Mouse (Mus musculus) MEL (cell line): ENCODE measurements around the gene Rbms3. TPM values are rescaled to one million over a fixed set of nuclear protein-coding genes. Genes with fewer than 3 reads are reported as not detected.

Source experiments
- DNase-seq: peaks from one replicate; pipeline ENCODE4 v3.0.0; 2011; ENCODE audit warnings: low read depth, low spot score
- H3K27ac ChIP-seq: 2 replicates; pipeline ENCODE4 v1.5.1; 2012; ENCODE audit warnings: low read depth, mild to moderate bottlenecking, control low read depth, low read length, moderate library complexity; ENCODE audit not compliant: control insufficient read depth
- H3K27me3 ChIP-seq, 2 experiments: fragments of 150-350 bp in 1 of 2; sonication (generic) in 1 of 2; 2 replicates each; pipeline ENCODE4 v1.6.1; 2012; ENCODE audit warnings: low read length in 2 of 2, mild to moderate bottlenecking in 2 of 2, improper control_type of control experiment in 1 of 2, moderate library complexity in 1 of 2; ENCODE audit not compliant: insufficient read depth in 2 of 2, control insufficient read depth in 1 of 2
- H3K36me3 ChIP-seq, 2 experiments: 2 replicates each; pipeline ENCODE4 v1.6.1; 2012 to 2014; ENCODE audit warnings: low read length in 2 of 2, improper control_type of control experiment in 1 of 2, inconsistent platforms in 1 of 2, mild to moderate bottlenecking in 1 of 2; ENCODE audit not compliant: insufficient read depth in 2 of 2, control insufficient read depth in 1 of 2
- H3K4me1 ChIP-seq, 2 experiments: fragments of 150-350 bp in 1 of 2; sonication (generic) in 1 of 2; 2 replicates each; pipeline ENCODE4 v1.6.1; 2012; ENCODE audit warnings: low read length in 2 of 2, improper control_type of control experiment in 1 of 2, mild to moderate bottlenecking in 1 of 2; ENCODE audit not compliant: insufficient read depth in 2 of 2, control insufficient read depth in 1 of 2
- H3K4me3 ChIP-seq, 2 experiments: fragments of 150-350 bp in 1 of 2; sonication (generic) in 1 of 2; 2 replicates each; pipeline ENCODE4 v1.5.1; 2012; ENCODE audit warnings: low read depth in 2 of 2, low read length in 2 of 2, mild to moderate bottlenecking in 2 of 2, moderate library complexity in 2 of 2, control low read depth in 1 of 2, improper control_type of control experiment in 1 of 2; ENCODE audit not compliant: control insufficient read depth in 1 of 2, insufficient read depth in 1 of 2
- H3K79me2 ChIP-seq: 2 replicates; pipeline ENCODE4 v1.6.1; 2012; ENCODE audit warnings: mild to moderate bottlenecking, low read length, moderate library complexity; ENCODE audit not compliant: control insufficient read depth, poor library complexity, insufficient read depth
- H3K9ac ChIP-seq: 2 replicates; pipeline ENCODE4 v1.6.1; 2012; ENCODE audit warnings: low read depth, mild to moderate bottlenecking, control low read depth, low read length, moderate library complexity; ENCODE audit not compliant: control insufficient read depth, poor library complexity, severe bottlenecking
- H3K9me3 ChIP-seq: fragments of 150-350 bp; sonication (generic); replicated peaks from 2 replicates; pipeline ENCODE4 v1.6.1; 2012; ENCODE audit warnings: mild to moderate bottlenecking, low read length, improper control_type of control experiment, moderate library complexity; ENCODE audit not compliant: insufficient read depth
- BHLHE40 ChIP-seq: IDR thresholded peaks from 2 replicates; pipeline ENCODE4 v1.6.1; 2012; ENCODE audit warnings: low read depth, mild to moderate bottlenecking, inconsistent platforms, low read length, improper control_type of control experiment, borderline replicate concordance
- CHD1 ChIP-seq: IDR thresholded peaks from 2 replicates; pipeline ENCODE4 v1.6.1; 2012; ENCODE audit warnings: low read depth, mild to moderate bottlenecking, inconsistent platforms, low read length, improper control_type of control experiment
- E2F4 ChIP-seq: IDR thresholded peaks from 2 replicates; pipeline ENCODE4 v1.6.1; 2011; ENCODE audit warnings: low read depth, low read length, improper control_type of control experiment, borderline replicate concordance
- ELF1 ChIP-seq: IDR thresholded peaks from 2 replicates; pipeline ENCODE4 v1.6.1; 2014; ENCODE audit warnings: low read depth, mild to moderate bottlenecking, inconsistent platforms, low read length, improper control_type of control experiment, moderate library complexity
- EP300 ChIP-seq, 2 experiments: IDR thresholded peaks; 2 replicates each; pipeline ENCODE4 v1.6.1; 2011; ENCODE audit warnings: improper control_type of control experiment in 2 of 2, low read length in 2 of 2, low read depth in 1 of 2, mild to moderate bottlenecking in 1 of 2
- ETS1 ChIP-seq: IDR thresholded peaks from 2 replicates; pipeline ENCODE4 v1.6.1; 2012; ENCODE audit warnings: low read depth, mild to moderate bottlenecking, inconsistent platforms, low read length, improper control_type of control experiment, moderate library complexity
- GATA1 ChIP-seq: IDR thresholded peaks from 2 replicates; pipeline ENCODE4 v1.6.1; 2011; ENCODE audit warnings: low read depth, low read length, improper control_type of control experiment
- HCFC1 ChIP-seq: IDR thresholded peaks from 2 replicates; pipeline ENCODE4 v1.6.1; 2012; ENCODE audit warnings: low read depth, mild to moderate bottlenecking, inconsistent platforms, low read length, improper control_type of control experiment, moderate library complexity
- KAT2A ChIP-seq: conservative IDR thresholded peaks from 2 replicates; pipeline ENCODE4 v1.6.1; 2012; ENCODE audit warnings: low read depth, low read length, improper control_type of control experiment, inconsistent platforms
- MAZ ChIP-seq: IDR thresholded peaks from 2 replicates; pipeline ENCODE4 v1.6.1; 2012; ENCODE audit warnings: low read depth, mild to moderate bottlenecking, inconsistent platforms, low read length, improper control_type of control experiment
- MEF2A ChIP-seq: IDR thresholded peaks from 2 replicates; pipeline ENCODE4 v1.6.1; 2014; ENCODE audit warnings: low read depth, mild to moderate bottlenecking, inconsistent platforms, low read length, improper control_type of control experiment; ENCODE audit not compliant: poor library complexity, insufficient replicate concordance, severe bottlenecking; ENCODE audit errors: extremely low read depth
- MYB ChIP-seq: IDR thresholded peaks from 2 replicates; pipeline ENCODE4 v1.6.1; 2011; ENCODE audit warnings: mild to moderate bottlenecking, low read depth, low read length, improper control_type of control experiment
- MYC ChIP-seq: IDR thresholded peaks from 2 replicates; pipeline ENCODE4 v1.6.1; 2011; ENCODE audit warnings: low read depth, mild to moderate bottlenecking, low read length, improper control_type of control experiment, moderate library complexity
- NELFE ChIP-seq: IDR thresholded peaks from 2 replicates; pipeline ENCODE4 v1.6.1; 2011; ENCODE audit warnings: low read depth, low read length, improper control_type of control experiment
- POLR2A ChIP-seq, 2 experiments: IDR thresholded peaks; 2 replicates each; pipeline ENCODE4 v1.6.1; 2011 to 2012; ENCODE audit warnings: low read length in 2 of 2, mild to moderate bottlenecking in 2 of 2, control low read depth in 1 of 2, improper control_type of control experiment in 1 of 2, low read depth in 1 of 2, moderate library complexity in 1 of 2; ENCODE audit not compliant: control insufficient read depth in 1 of 2, insufficient read depth in 1 of 2, poor library complexity in 1 of 2
- POLR2AphosphoS2 ChIP-seq: IDR thresholded peaks from 2 replicates; pipeline ENCODE4 v1.6.1; 2011; ENCODE audit warnings: low read length, improper control_type of control experiment
- RAD21 ChIP-seq: IDR thresholded peaks from 2 replicates; pipeline ENCODE4 v1.6.1; 2011; ENCODE audit warnings: mild to moderate bottlenecking, low read depth, low read length, improper control_type of control experiment
- RCOR1 ChIP-seq: IDR thresholded peaks from 2 replicates; pipeline ENCODE4 v1.6.1; 2012; ENCODE audit warnings: low read depth, mild to moderate bottlenecking, inconsistent platforms, low read length, improper control_type of control experiment
- SMC3 ChIP-seq: IDR thresholded peaks from 2 replicates; pipeline ENCODE4 v1.6.1; 2011; ENCODE audit warnings: low read depth, low read length, improper control_type of control experiment
- TAL1 ChIP-seq: IDR thresholded peaks from 2 replicates; pipeline ENCODE4 v1.6.1; 2012; ENCODE audit warnings: mild to moderate bottlenecking, inconsistent platforms, low read length, moderate library complexity, mixed read lengths
- TBP ChIP-seq: IDR thresholded peaks from 2 replicates; pipeline ENCODE4 v1.8.0; 2011; ENCODE audit warnings: low read depth, low read length, improper control_type of control experiment
- TCF12 ChIP-seq: IDR thresholded peaks from 2 replicates; pipeline ENCODE4 v1.6.1; 2014; ENCODE audit warnings: low read depth, mild to moderate bottlenecking, inconsistent platforms, low read length, improper control_type of control experiment, moderate library complexity
- UBTF ChIP-seq: IDR thresholded peaks from 2 replicates; pipeline ENCODE4 v1.6.1; 2012; ENCODE audit warnings: low read depth, mild to moderate bottlenecking, inconsistent platforms, low read length, improper control_type of control experiment, moderate library complexity, borderline replicate concordance; ENCODE audit not compliant: insufficient read depth
- ZC3H11A ChIP-seq: IDR thresholded peaks from 2 replicates; pipeline ENCODE4 v1.6.1; 2012; ENCODE audit warnings: low read depth, mild to moderate bottlenecking, inconsistent platforms, low read length, improper control_type of control experiment
- ZKSCAN1 ChIP-seq: IDR thresholded peaks from 2 replicates; pipeline ENCODE4 v1.6.1; 2012; ENCODE audit warnings: low read depth, mild to moderate bottlenecking, inconsistent platforms, low read length, improper control_type of control experiment, moderate library complexity
- ZNF384 ChIP-seq: IDR thresholded peaks from 2 replicates; pipeline ENCODE4 v1.6.1; 2012; ENCODE audit warnings: low read depth, mild to moderate bottlenecking, inconsistent platforms, low read length, improper control_type of control experiment
- polyA plus RNA-seq, 2 experiments: library from polyadenylated mRNA; stranded (reverse) in 1 of 2; unstranded in 1 of 2; fragments of >175 nt in 1 of 2; fragments of >200 nt in 1 of 2; gene quantifications; 2 replicates each; pipeline versions ENCODE4 v1.2.1 to v1.2.4; 2012; ENCODE audit warnings: low replicate concordance in 2 of 2, low read depth in 1 of 2; ENCODE audit not compliant: insufficient read length in 2 of 2, insufficient read depth in 1 of 2, missing spikeins in 1 of 2
- total RNA-seq: library from RNA; depleted of rRNA; stranded (reverse); fragments of 300-350 nt; gene quantifications from 2 replicates; pipeline ENCODE4 v1.2.3, GENCODE M21; 2012

Rbms3 gene
- total and polyA plus RNA-seq, 3 experiments, result not detected

DNA sequence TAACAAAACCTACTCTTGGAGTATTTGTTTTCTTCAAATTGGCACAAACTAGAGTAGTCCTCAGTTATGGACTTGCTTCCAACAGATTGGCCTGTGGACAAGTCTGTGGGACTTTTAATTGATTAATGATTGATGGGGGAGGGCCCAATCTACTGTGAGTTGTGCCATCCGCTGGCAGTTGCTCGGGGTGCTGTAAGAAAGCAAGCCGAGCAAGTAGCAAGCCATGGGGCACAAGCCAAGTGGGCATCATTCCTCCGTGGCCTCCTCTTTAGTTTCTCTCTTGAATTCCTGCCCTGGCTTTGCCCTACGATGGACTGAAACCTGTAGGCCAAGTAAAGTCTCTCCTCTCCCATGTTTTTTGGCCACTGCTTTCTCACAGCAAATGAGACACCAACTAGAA, 299.0 kb downstream of the Rbms3 start:
- TF ChIP-seq BHLHE40 (no peak), MYC (no peak), TBP (no peak), POLR2AphosphoS2 (no peak), ELF1 (no peak), TAL1 (no peak), ZKSCAN1 (no peak), SMC3 (no peak), ZC3H11A (no peak), UBTF (no peak), ETS1 (no peak), HCFC1 (no peak), MEF2A (no peak), EP300 (IDR thresholded peaks at IDR 0.05; ENCODE audit: low read depth in 1 of 2, low read length in 2 of 2) (no peak), ZNF384 (no peak), CHD1 (no peak), RAD21 (no peak), NELFE (no peak), E2F4 (no peak), KAT2A (no peak)
- no peaks in the 10 kb centered on the region for H3K79me2 ChIP-seq
- no peaks in the 10 kb centered on the region for H3K4me1 ChIP-seq
- no peak for DNase-seq
- no peak overlapping the region for H3K27ac ChIP-seq
- H3K9me3 ChIP-seq, result no peaks in the 10 kb centered on the region
- no peak overlapping the region for H3K4me3 ChIP-seq
- H3K27me3 ChIP-seq, result no peaks in the 10 kb centered on the region
- H3K9ac ChIP-seq, result no peak overlapping the region
- H3K36me3 ChIP-seq, result no peaks in the 10 kb centered on the region

GRCm38 (mm10) chr9:117319271-117319670, 310.4 kb downstream of the Rbms3 start:
- H3K27me3 ChIP-seq, result no peaks in the 10 kb centered on the region
- no peaks in the 10 kb centered on the region for H3K36me3 ChIP-seq
- no peaks in the 10 kb centered on the region for H3K4me1 ChIP-seq
- TF ChIP-seq POLR2A (IDR thresholded peaks at IDR 0.05; ENCODE audit: control insufficient read depth in 1 of 2, insufficient read depth in 1 of 2, low read depth in 1 of 2, low read length in 2 of 2, poor library complexity in 1 of 2) (no peak), RCOR1 (no peak), GATA1 (no peak), UBTF (no peak), RAD21 (no peak), CHD1 (no peak), TCF12 (no peak), SMC3 (no peak), MAZ (no peak), MYB (no peak)
- no peaks in the 10 kb centered on the region for H3K9me3 ChIP-seq
- H3K9ac ChIP-seq, result no peak overlapping the region
- no peaks in the 10 kb centered on the region for H3K79me2 ChIP-seq
- DNase-seq, result no peak
- H3K27ac ChIP-seq, result no peak overlapping the region
- H3K4me3 ChIP-seq, result no peak overlapping the region
